Mouse (Mus musculus) stomach, embryonic 16.5 days (tissue): ENCODE results near the gene Kcnh7. TPM values are rescaled to one million over a fixed set of nuclear protein-coding genes. Genes with fewer than 3 reads are reported as not detected.

Experiments used
- ATAC-seq: fragments of 200-750 bp; cut with Nextera tagmentation; 2 replicates; pipeline ENCODE4 v1.8.0; 2017; ENCODE audit warnings: moderate number of reproducible peaks, moderate TSS enrichment; ENCODE audit not compliant: insufficient read depth, low FRiP score
- H3K27ac ChIP-seq: fragments of 300-500 bp; sonication (generic); 2 replicates; pipeline ENCODE4 v1.5.1; 2014; ENCODE audit warnings: low read length
- H3K27me3 ChIP-seq: fragments of 300-500 bp; sonication (generic); 2 replicates; pipeline ENCODE4 v1.6.1; 2014; ENCODE audit warnings: low read length, control low read depth, mixed read lengths; ENCODE audit not compliant: control insufficient read depth, insufficient read depth
- H3K36me3 ChIP-seq: fragments of 300-500 bp; sonication (generic); 2 replicates; pipeline ENCODE4 v1.6.1; 2014; ENCODE audit warnings: low read length; ENCODE audit not compliant: control insufficient read depth, insufficient read depth
- H3K4me1 ChIP-seq: fragments of 300-500 bp; sonication (generic); 2 replicates; pipeline ENCODE4 v1.6.1; 2014; ENCODE audit warnings: low read length, control low read depth, mixed read lengths; ENCODE audit not compliant: control insufficient read depth, insufficient read depth
- H3K4me2 ChIP-seq: fragments of 300-500 bp; sonication (generic); 2 replicates; pipeline ENCODE4 v1.6.1; 2014; ENCODE audit warnings: low read depth, low read length, mixed read lengths
- H3K4me3 ChIP-seq: fragments of 300-500 bp; sonication (generic); replicated peaks from 2 replicates; pipeline ENCODE4 v1.5.1; 2014; ENCODE audit warnings: mild to moderate bottlenecking, low read length
- H3K9ac ChIP-seq: fragments of 300-500 bp; sonication (generic); 2 replicates; pipeline ENCODE4 v1.6.1; 2014; ENCODE audit warnings: low read length
- H3K9me3 ChIP-seq: fragments of 300-500 bp; sonication (generic); replicated peaks from 2 replicates; pipeline ENCODE4 v1.6.1; 2016; ENCODE audit warnings: low read length, control low read depth; ENCODE audit not compliant: control insufficient read depth
- WGBS: fragments of 180-500 bp; shearing (Covaris S2); extraction: QIAGEN DNeasy Blood & Tissue Kit; methylation state at CpG from one replicate; pipeline ENCODE4 v1.1.7; 2014; 5-methylcytosine and 5-hydroxymethylcytosine counted together
- polyA plus RNA-seq: library from polyadenylated mRNA; unstranded; fragments of >200 nt; fragmentation: Nextera tagmentation; extraction: Ambion mirVana; gene quantifications from 2 replicates; pipeline ENCODE4 v1.2.1, GENCODE M21; 2015

Kcnh7 gene
- polyA plus RNA-seq, 1 experiment from 2014 or later, result 0.28 TPM

DNA sequence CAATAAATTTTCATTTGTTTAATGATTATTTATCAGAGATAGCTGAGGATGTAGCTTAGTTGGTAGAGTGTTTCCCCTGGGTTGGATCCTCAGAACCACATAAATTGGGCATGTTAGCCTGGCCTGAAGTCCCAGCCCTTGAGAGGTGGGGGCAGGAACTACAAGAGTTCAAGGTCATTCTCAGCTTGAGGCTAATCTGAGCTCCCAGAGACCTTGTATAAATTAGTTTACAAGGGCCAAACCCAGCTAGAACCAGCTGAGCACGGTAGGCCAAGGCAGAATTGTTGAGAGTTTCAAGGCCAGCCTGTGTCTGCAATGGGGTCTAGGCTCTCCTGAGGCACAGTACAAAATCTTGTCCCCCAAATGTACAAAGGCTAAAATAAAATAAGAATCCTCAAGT, 518.6 kb downstream of the Kcnh7 start:
- no peak overlapping the region for H3K4me3 ChIP-seq
- H3K27ac ChIP-seq, result no peak overlapping the region
- no peak for ATAC-seq
- H3K4me2 ChIP-seq, result no peak overlapping the region
- no peaks in the 10 kb centered on the region for H3K36me3 ChIP-seq
- no peaks in the 10 kb centered on the region for H3K27me3 ChIP-seq
- no peaks in the 10 kb centered on the region for H3K4me1 ChIP-seq
- 39% methylated on average over 1 of the region's 1 CpGs for WGBS
- H3K9me3 ChIP-seq, result no peaks in the 10 kb centered on the region
- H3K9ac ChIP-seq, result no peak overlapping the region

DNA sequence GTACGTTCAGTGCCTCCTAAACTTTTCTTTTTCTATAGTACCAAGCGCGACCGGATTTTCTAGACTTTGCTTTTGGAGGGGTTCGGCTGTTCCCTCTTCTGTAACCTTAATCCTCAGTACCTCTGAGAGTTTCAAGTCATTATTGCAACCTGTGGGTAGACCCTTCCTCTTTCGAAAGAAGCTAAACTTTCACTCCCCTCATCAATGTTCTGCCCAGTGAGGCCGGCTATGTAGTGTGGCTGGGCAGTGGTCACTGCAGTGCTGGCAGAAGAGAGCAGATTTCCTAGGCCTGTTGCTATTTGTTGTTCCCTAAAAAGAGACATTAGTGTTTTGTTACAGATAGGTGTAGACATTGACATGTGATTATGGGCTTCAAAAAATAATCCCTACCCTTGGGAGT, 519.2 kb downstream of the Kcnh7 start:
- WGBS, result 63% methylated on average over 7 of the region's 7 CpGs
- H3K9me3 ChIP-seq, result no peaks in the 10 kb centered on the region
- no peaks in the 10 kb centered on the region for H3K36me3 ChIP-seq
- no peak overlapping the region for H3K27ac ChIP-seq
- H3K27me3 ChIP-seq, result no peaks in the 10 kb centered on the region
- H3K4me2 ChIP-seq, result peak overlapping the region; percentile 91
- peak overlapping the region; percentile 73 for H3K4me3 ChIP-seq
- no peaks in the 10 kb centered on the region for H3K4me1 ChIP-seq
- ATAC-seq, result no peak
- no peak overlapping the region for H3K9ac ChIP-seq

DNA sequence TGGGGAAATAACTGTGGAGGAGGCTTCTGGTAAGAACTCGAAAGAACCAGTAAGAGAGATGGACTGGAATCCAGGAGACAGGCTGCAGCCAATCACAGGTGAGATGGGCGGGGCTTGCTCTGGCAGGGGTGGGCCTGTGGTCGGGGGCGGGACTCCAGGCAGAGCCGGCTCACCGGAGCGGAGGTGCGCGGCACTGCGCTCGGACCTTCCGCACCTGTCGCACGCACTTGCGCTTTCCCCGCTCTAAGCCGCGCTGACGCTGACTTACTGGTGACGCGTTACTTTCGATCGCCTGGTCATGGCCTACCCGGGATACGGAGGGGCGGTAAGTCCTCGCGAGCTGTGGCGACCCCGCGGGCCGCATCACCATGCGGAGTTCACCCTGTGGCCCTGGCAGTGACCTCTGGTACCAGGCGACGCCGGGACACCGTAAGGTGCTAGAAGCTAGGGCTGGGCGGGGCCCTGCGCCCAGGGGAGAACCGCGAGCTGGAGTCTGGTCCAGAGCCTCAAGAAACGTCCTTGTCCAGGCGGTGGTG, 519.9 kb downstream of the Kcnh7 start, which contains the start of gene Gca:
Gene Gca, plus strand, starts transcription at position 151 of the 536 bp plus-strand sequence.
- WGBS, result under 1% methylated on average over 43 of the region's 43 CpGs
- Histone ChIP-seq H3K4me2 (peak within 1 kb of the TSS; percentile 91), H3K9me3 (no peaks in the 10 kb centered on the region), H3K36me3 (no peaks in the 10 kb centered on the region), H3K9ac (peak within 1 kb of the TSS; percentile 75), H3K27me3 (no peaks in the 10 kb centered on the region), H3K4me3 (peak within 1 kb of the TSS; percentile 73), H3K27ac (no peak within 1 kb of the TSS; the same call in 1 of the 2 replicates), H3K4me1 (no peaks in the 10 kb centered on the region)
- ATAC-seq, result peak; percentile 97

- Histone ChIP-seq H3K27ac (no peak overlapping the region), H3K4me3 (no peak overlapping the region), H3K4me1 (no peaks in the 10 kb centered on the region), H3K36me3 (no peaks in the 10 kb centered on the region), H3K9ac (no peak overlapping the region), H3K27me3 (no peaks in the 10 kb centered on the region), H3K9me3 (no peaks in the 10 kb centered on the region), H3K4me2 (no peak overlapping the region)
- WGBS, result 81% methylated on average over 3 of the region's 3 CpGs
- no peak for ATAC-seq
Observed at GRCm38 (mm10) chr2:62662560-62662959, 521.5 kb downstream of the Kcnh7 start.

DNA sequence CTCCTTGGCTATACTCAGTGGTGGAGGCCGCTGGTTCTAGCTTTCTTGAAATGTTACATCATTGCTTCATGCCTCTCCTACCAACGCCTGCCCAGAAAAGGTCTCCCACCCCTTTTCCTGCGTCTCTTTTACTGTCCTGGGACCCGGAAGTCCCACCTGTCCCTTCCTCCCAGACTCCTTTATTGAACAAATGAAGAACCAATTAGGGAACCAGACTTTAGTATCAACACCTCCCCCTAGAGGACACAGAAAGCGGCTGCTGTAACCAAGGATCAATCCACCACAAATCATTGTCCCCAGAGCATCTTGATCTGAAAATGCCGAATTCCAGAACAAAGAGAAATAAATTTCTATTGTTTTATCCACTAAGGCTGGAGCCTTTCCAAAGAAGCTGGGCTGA, 523.5 kb downstream of the Kcnh7 start:
- no peak overlapping the region for H3K27ac ChIP-seq
- ATAC-seq, result no peak
- H3K9me3 ChIP-seq, result no peaks in the 10 kb centered on the region
- no peak overlapping the region for H3K4me2 ChIP-seq
- H3K9ac ChIP-seq, result no peak overlapping the region
- H3K36me3 ChIP-seq, result no peaks in the 10 kb centered on the region
- H3K4me3 ChIP-seq, result no peak overlapping the region
- 55% methylated on average over 6 of the region's 6 CpGs for WGBS
- no peaks in the 10 kb centered on the region for H3K4me1 ChIP-seq
- H3K27me3 ChIP-seq, result no peaks in the 10 kb centered on the region

- Histone ChIP-seq H3K4me3 (no peak overlapping the region), H3K9me3 (no peaks in the 10 kb centered on the region), H3K36me3 (no peaks in the 10 kb centered on the region), H3K9ac (no peak overlapping the region), H3K4me1 (no peaks in the 10 kb centered on the region), H3K4me2 (no peak overlapping the region), H3K27me3 (no peaks in the 10 kb centered on the region), H3K27ac (no peak overlapping the region)
- WGBS, result 76% methylated on average over 1 of the region's 1 CpGs
- ATAC-seq, result no peak
Observed at GRCm38 (mm10) chr2:62656072-62656471, 528.0 kb downstream of the Kcnh7 start.

- no peak for ATAC-seq
- Histone ChIP-seq H3K27me3 (no peaks in the 10 kb centered on the region), H3K4me2 (no peak overlapping the region), H3K9ac (no peak overlapping the region), H3K9me3 (no peaks in the 10 kb centered on the region), H3K27ac (no peak overlapping the region), H3K4me3 (no peak overlapping the region), H3K36me3 (no peaks in the 10 kb centered on the region), H3K4me1 (no peaks in the 10 kb centered on the region)
- 41% methylated on average over 7 of the region's 7 CpGs for WGBS
Observed at GRCm38 (mm10) chr2:62654519-62655338, 529.4 kb downstream of the Kcnh7 start.

- H3K4me1 ChIP-seq, result no peaks in the 10 kb centered on the region
- no peak overlapping the region for H3K27ac ChIP-seq
- no peak for ATAC-seq
- 69% methylated on average over 4 of the region's 4 CpGs for WGBS
- H3K27me3 ChIP-seq, result no peaks in the 10 kb centered on the region
- H3K9ac ChIP-seq, result no peak overlapping the region
- H3K36me3 ChIP-seq, result no peaks in the 10 kb centered on the region
- H3K4me2 ChIP-seq, result no peak overlapping the region
- no peak overlapping the region for H3K4me3 ChIP-seq
- H3K9me3 ChIP-seq, result no peaks in the 10 kb centered on the region
Observed at GRCm38 (mm10) chr2:62652466-62652865, 531.6 kb downstream of the Kcnh7 start.

DNA sequence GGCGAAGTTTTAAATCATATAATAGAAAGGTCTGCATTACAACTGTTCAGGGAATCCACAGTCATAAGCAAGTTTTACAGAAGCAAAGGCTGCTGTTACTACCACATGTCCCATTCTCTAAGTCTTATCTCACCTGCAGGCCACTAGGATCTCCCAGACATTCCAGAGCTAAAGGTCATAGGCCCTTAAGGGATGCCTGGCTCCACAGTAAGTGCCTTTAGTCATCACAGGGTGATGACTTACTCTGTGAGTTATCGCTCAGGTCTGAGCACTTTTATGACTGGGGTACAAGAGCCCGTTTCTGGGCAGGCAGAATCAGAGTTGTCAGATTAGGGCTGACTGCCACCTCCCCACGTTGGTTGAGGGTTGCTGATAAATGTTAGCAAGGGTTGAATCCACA, 532.2 kb downstream of the Kcnh7 start:
- 60% methylated on average over 4 of the region's 4 CpGs for WGBS
- no peak overlapping the region for H3K27ac ChIP-seq
- H3K27me3 ChIP-seq, result no peaks in the 10 kb centered on the region
- no peaks in the 10 kb centered on the region for H3K9me3 ChIP-seq
- H3K9ac ChIP-seq, result no peak overlapping the region
- H3K4me3 ChIP-seq, result no peak overlapping the region
- no peak for ATAC-seq
- no peaks in the 10 kb centered on the region for H3K4me1 ChIP-seq
- no peaks in the 10 kb centered on the region for H3K36me3 ChIP-seq
- no peak overlapping the region for H3K4me2 ChIP-seq
